Mouse (Mus musculus): ENCODE data around the gene Cpz. TPM values are rescaled to one million over a fixed set of nuclear protein-coding genes. Genes with fewer than 3 reads are reported as not detected.

Gene Cpz
- polyA plus RNA-seq (2016; fragmentation: Nextera tagmentation; extraction: Ambion mirVana), result 5.4 and 7.0 TPM in 2 replicates

GRCm38 (mm10) chr5:35525469-35526123 lies at the start of gene Cpz:
Gene Cpz, minus strand, starts transcription at chr5:35525698.
- Histone ChIP-seq H3K9me3 (no peaks in the 10 kb centered on the region), H3K4me1 (peaks cover 14% of the 10 kb centered on the region), H3K9ac (replicated peaks) (peak within 1 kb of the TSS; percentile 46), H3K4me2 (replicated peaks) (peak within 1 kb of the TSS; percentile 58), H3K4me3 (peak within 1 kb of the TSS; percentile 36), H3K36me3 (no peaks in the 10 kb centered on the region), H3K27ac (replicated peaks) (no peak within 1 kb of the TSS), H3K27me3 (peaks cover 54% of the 10 kb centered on the region)
- peak; percentile 87 for ATAC-seq (ENCODE audit: low FRiP score, low read depth)
- WGBS, result 3% methylated on average over 23 of the region's 29 CpGs

- peaks cover 11% of the 10 kb centered on the region for H3K4me1 ChIP-seq
- peak; percentile 98 for ATAC-seq (ENCODE audit: low FRiP score, low read depth)
- peak within 1 kb of the TSS; percentile 97 for H3K4me3 ChIP-seq
- H3K27me3 ChIP-seq, result peaks cover 18% of the 10 kb centered on the region
- H3K9me3 ChIP-seq, result no peaks in the 10 kb centered on the region
- peak within 1 kb of the TSS; percentile 84 for H3K27ac ChIP-seq (replicated peaks)
- 4% methylated on average over 56 of the region's 56 CpGs for WGBS
- peaks cover 33% of the 10 kb centered on the region for H3K36me3 ChIP-seq
- H3K4me2 ChIP-seq (replicated peaks), result peak within 1 kb of the TSS; percentile 93
- H3K9ac ChIP-seq (replicated peaks), result peak within 1 kb of the TSS; percentile 86
Measured at GRCm38 (mm10) chr5:35574653-35575599, 49.4 kb upstream of the Cpz start, which contains the start of gene Trmt44. Gene Trmt44, minus strand, starts transcription at chr5:35575070.

- H3K4me3 ChIP-seq, result no peak overlapping the region
- H3K4me2 ChIP-seq (replicated peaks), result no peak overlapping the region
- no peak overlapping the region for H3K27ac ChIP-seq (replicated peaks)
- H3K27me3 ChIP-seq, result no peaks in the 10 kb centered on the region
- H3K9me3 ChIP-seq, result no peaks in the 10 kb centered on the region
- WGBS, result 95% methylated on average over 6 of the region's 6 CpGs
- peaks cover 66% of the 10 kb centered on the region for H3K36me3 ChIP-seq
- ATAC-seq (ENCODE audit: low FRiP score, low read depth), result no peak
- peaks cover 11% of the 10 kb centered on the region for H3K4me1 ChIP-seq
- H3K9ac ChIP-seq (replicated peaks), result no peak overlapping the region
Measured at GRCm38 (mm10) chr5:35571546-35571945, 46.0 kb upstream of the Cpz start.

GRCm38 (mm10) chr5:35566632-35567031 lies 41.1 kb upstream of the Cpz start:
- no peak for ATAC-seq (ENCODE audit: low FRiP score, low read depth)
- H3K27ac ChIP-seq (replicated peaks), result no peak overlapping the region
- H3K4me3 ChIP-seq, result no peak overlapping the region
- no peak overlapping the region for H3K9ac ChIP-seq (replicated peaks)
- H3K9me3 ChIP-seq, result no peaks in the 10 kb centered on the region
- 92% methylated on average over 4 of the region's 4 CpGs for WGBS
- peaks cover 99% of the 10 kb centered on the region for H3K36me3 ChIP-seq
- H3K4me2 ChIP-seq (replicated peaks), result no peak overlapping the region
- no peaks in the 10 kb centered on the region for H3K27me3 ChIP-seq
- H3K4me1 ChIP-seq, result no peaks in the 10 kb centered on the region

- 90% methylated on average over 9 of the region's 9 CpGs for WGBS
Measured at GRCm38 (mm10) chr5:35565217-35565616, 39.7 kb upstream of the Cpz start.

GRCm38 (mm10) chr5:35563449-35563848 lies 38.0 kb upstream of the Cpz start:
- no peaks in the 10 kb centered on the region for H3K9me3 ChIP-seq
- no peaks in the 10 kb centered on the region for H3K4me1 ChIP-seq
- H3K36me3 ChIP-seq, result peaks cover 94% of the 10 kb centered on the region
- H3K9ac ChIP-seq (replicated peaks), result no peak overlapping the region
- H3K27ac ChIP-seq (replicated peaks), result no peak overlapping the region
- H3K4me3 ChIP-seq, result no peak overlapping the region
- H3K4me2 ChIP-seq (replicated peaks), result no peak overlapping the region
- H3K27me3 ChIP-seq, result no peaks in the 10 kb centered on the region
- WGBS, result 0% methylated on average over 1 of the region's 1 CpGs
- ATAC-seq (ENCODE audit: low FRiP score, low read depth), result no peak

More at GRCm38 (mm10) chr5:35565217-35565616, 39.7 kb upstream of the Cpz start:
- H3K27ac ChIP-seq (replicated peaks), result no peak overlapping the region
- H3K4me2 ChIP-seq (replicated peaks), result no peak overlapping the region
- H3K27me3 ChIP-seq, result no peaks in the 10 kb centered on the region
- H3K9me3 ChIP-seq, result no peaks in the 10 kb centered on the region
- peaks cover 98% of the 10 kb centered on the region for H3K36me3 ChIP-seq
- no peak overlapping the region for H3K4me3 ChIP-seq
- no peak overlapping the region for H3K9ac ChIP-seq (replicated peaks)
- no peak for ATAC-seq (ENCODE audit: low FRiP score, low read depth)
- H3K4me1 ChIP-seq, result no peaks in the 10 kb centered on the region

GRCm38 (mm10) chr5:35562616-35563015 lies 37.1 kb upstream of the Cpz start:
- H3K4me1 ChIP-seq, result no peaks in the 10 kb centered on the region
- WGBS, result 88% methylated on average over 2 of the region's 2 CpGs
- no peaks in the 10 kb centered on the region for H3K27me3 ChIP-seq
- peaks cover 94% of the 10 kb centered on the region for H3K36me3 ChIP-seq
- no peak overlapping the region for H3K4me3 ChIP-seq
- no peak overlapping the region for H3K9ac ChIP-seq (replicated peaks)
- no peak overlapping the region for H3K4me2 ChIP-seq (replicated peaks)
- H3K27ac ChIP-seq (replicated peaks), result no peak overlapping the region
- ATAC-seq (ENCODE audit: low FRiP score, low read depth), result no peak
- H3K9me3 ChIP-seq, result no peaks in the 10 kb centered on the region

- ATAC-seq (ENCODE audit: low FRiP score, low read depth), result no peak
- WGBS, result 85% methylated on average over 8 of the region's 8 CpGs
- Histone ChIP-seq H3K4me1 (no peaks in the 10 kb centered on the region), H3K27ac (replicated peaks) (no peak overlapping the region), H3K4me2 (replicated peaks) (no peak overlapping the region), H3K4me3 (no peak overlapping the region), H3K9ac (replicated peaks) (no peak overlapping the region), H3K27me3 (no peaks in the 10 kb centered on the region), H3K9me3 (no peaks in the 10 kb centered on the region), H3K36me3 (peaks cover 88% of the 10 kb centered on the region)
Measured at GRCm38 (mm10) chr5:35559447-35559846, 33.9 kb upstream of the Cpz start.

- H3K9me3 ChIP-seq, result no peaks in the 10 kb centered on the region
- no peak overlapping the region for H3K4me3 ChIP-seq
- no peak overlapping the region for H3K4me2 ChIP-seq (replicated peaks)
- peaks cover 79% of the 10 kb centered on the region for H3K36me3 ChIP-seq
- no peaks in the 10 kb centered on the region for H3K27me3 ChIP-seq
- no peak overlapping the region for H3K9ac ChIP-seq (replicated peaks)
- H3K27ac ChIP-seq (replicated peaks), result no peak overlapping the region
- no peak for ATAC-seq (ENCODE audit: low FRiP score, low read depth)
- WGBS, result 60% methylated on average over 13 of the region's 13 CpGs
- no peaks in the 10 kb centered on the region for H3K4me1 ChIP-seq
Measured at GRCm38 (mm10) chr5:35557946-35558621, 32.6 kb upstream of the Cpz start.

- Histone ChIP-seq H3K27me3 (no peaks in the 10 kb centered on the region), H3K4me3 (no peak overlapping the region), H3K27ac (replicated peaks) (no peak overlapping the region), H3K36me3 (peaks cover 62% of the 10 kb centered on the region), H3K9ac (replicated peaks) (no peak overlapping the region), H3K4me1 (0 out of 2 replicates have a peak, but pooled peaks cover 3% of the 10 kb centered on the region), H3K4me2 (replicated peaks) (no peak overlapping the region), H3K9me3 (no peaks in the 10 kb centered on the region)
- ATAC-seq (ENCODE audit: low FRiP score, low read depth), result no peak
- WGBS, result 90% methylated on average over 7 of the region's 7 CpGs
Measured at GRCm38 (mm10) chr5:35556393-35556792, 30.9 kb upstream of the Cpz start.

- Histone ChIP-seq H3K27ac (replicated peaks) (no peak overlapping the region), H3K4me1 (0 out of 2 replicates have a peak, but pooled peaks cover 3% of the 10 kb centered on the region), H3K27me3 (no peaks in the 10 kb centered on the region), H3K4me3 (no peak overlapping the region), H3K9me3 (no peaks in the 10 kb centered on the region), H3K9ac (replicated peaks) (no peak overlapping the region), H3K4me2 (replicated peaks) (no peak overlapping the region), H3K36me3 (peaks cover 35% of the 10 kb centered on the region)
- WGBS, result 79% methylated on average over 4 of the region's 4 CpGs
- ATAC-seq (ENCODE audit: low FRiP score, low read depth), result no peak
Measured at GRCm38 (mm10) chr5:35552838-35553539, 27.5 kb upstream of the Cpz start.

Data from midbrain, embryonic 12.5 days (tissue).